Mouse (Mus musculus) 3T3-L1 (cell line): Measurements from ENCODE around the gene Mboat7.

ENCODE experiments used
- DNase-seq: peaks from one replicate; pipeline ENCODE4 v3.0.0-alpha.2; 2015; ENCODE audit warnings: low read depth, low spot score

The Mboat7 gene

DNA sequence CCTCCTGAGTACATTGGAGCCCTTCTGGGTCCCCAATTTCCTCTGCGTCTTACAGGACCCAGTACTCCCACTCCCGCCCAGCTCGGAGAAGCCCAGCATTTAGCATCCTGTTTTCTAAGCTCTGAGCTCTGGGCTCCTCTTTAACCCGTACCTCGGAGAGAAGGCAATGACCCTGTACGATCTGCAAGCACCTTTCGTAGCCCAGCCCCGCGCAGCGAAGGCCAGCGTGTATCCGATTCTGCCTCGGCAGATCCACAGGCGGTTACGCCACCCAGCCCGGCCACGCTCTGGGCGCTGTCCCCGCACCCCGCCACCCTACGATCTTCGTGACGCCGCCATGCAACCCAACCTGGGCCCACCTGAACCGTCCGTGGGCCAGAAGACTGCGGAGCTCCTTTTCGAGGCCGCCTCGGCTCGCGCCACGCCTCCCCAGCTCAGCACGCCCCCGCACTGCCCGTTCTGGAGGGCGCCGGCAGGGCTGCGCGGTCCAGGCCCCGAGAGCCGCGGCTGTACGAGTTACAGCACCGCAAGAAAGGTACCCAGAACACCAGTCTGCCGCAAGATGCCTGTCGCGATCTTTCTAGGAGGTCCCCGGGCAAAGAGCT, 839 bp downstream of the Mboat7 start, which contains the start of gene Tsen34:
Gene Tsen34, plus strand, starts transcription at position 482 of the 605 bp plus-strand sequence.
- DNase-seq: peak; percentile 32

DNA sequence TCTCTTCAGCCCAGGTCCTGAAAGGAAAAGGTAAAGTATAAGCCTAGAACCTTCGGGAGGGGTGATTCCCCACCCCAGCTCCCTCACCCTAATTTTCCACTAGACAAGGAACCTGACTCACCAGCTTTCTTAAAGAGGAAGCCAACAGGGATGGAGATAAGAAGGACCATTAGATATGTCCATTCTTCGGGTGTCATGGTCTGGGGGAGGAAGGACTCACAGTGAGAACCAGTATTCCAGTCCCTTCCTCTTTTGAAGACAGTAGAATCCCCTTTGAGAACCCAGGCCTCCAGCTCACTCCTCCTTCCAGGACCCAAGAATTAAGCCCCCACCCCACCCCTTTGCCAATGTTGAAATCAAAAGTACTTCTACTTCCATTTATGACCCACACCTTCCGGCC, 1.4 kb downstream of the Mboat7 start:
- DNase-seq: peak; percentile 6

DNA sequence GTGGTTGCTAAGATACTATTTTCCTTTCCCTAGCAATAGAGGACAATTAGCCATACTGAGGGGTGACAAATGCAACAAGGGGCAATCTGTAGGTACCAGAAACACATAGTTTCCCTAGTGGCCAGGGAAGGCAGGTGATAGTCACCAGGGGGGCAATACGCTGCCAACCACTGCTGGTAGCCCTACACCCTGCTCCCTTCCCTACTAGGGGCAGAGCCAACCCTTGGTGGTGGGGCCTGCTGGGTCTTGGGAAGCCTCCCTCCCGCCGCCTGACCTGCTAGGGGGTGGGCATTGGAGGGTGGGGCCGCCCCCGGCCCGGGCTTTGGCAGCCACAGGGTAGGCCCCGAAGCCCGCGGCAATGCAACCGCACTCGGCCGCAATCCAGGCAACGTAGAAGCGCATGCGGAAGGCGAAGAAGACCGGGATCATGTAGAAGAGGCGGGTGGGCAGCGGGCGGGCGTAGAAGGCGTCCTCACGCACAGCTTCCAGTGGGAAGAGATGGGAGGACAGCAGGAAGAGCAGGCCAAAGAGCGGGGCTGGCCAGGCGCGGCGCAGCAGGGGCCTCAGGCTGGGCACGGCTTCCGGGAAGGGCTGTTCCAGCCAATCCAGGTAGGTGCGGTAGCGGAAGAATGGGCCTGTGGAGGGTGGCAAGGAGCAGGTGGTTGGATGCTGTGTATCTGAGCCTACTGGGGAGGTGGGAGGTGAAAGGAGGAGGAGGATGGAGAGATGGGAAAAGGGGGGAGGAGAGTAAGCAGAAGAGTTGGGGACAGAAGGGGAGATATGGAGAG, 7.7 kb downstream of the Mboat7 start:
- DNase-seq: no peak

DNA sequence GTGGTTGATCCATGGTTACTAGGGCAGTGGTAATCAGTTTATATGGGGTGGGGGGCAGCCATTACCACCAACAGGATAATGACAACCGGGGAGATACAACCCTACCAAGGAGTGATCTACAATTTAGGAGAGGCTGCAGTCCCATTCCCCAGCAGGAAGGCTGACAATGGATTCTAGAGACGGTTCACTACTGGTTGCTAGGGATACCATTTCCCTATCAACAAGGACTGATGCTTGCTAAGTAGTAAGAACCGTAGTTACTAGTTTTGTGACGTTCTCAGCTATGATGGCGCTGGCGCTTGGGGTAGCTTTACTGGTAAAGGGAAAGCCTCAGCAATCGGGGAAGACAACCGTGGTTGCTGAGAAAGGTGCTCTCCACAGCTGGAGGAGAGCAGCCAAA, 8.6 kb downstream of the Mboat7 start:
- DNase-seq: no peak

DNA sequence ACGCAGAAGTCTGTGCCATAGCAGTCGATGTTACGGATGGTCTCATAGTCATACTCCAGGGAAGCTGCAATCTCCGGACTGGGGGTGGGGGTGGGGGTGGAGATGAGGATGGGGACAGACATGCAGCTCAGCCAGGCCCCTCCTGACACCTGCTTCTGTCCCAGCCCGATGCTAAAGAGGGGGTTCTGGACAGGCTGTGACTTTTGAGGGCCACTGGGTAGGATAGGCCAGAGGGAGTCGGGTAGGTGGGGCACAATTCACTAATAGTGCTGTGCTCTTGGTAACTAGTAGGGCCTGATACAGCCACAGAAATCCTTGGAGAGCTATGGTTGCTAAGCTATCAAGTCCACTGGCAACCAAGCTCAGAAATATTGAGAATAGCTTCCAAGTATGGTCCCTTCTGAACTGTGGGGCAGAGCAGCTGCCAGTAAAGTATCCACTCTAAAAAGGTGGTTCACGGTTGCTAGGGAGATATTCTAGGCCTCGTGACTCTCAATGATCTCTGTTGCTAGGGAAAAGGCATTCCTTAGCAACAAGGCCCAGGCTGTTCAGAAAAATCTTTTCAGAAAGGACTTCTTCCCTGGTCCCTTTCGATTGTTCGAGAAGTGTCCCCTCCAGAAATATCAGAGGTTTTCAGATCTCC, 9.3 kb downstream of the Mboat7 start:
- DNase-seq: no peak

DNA sequence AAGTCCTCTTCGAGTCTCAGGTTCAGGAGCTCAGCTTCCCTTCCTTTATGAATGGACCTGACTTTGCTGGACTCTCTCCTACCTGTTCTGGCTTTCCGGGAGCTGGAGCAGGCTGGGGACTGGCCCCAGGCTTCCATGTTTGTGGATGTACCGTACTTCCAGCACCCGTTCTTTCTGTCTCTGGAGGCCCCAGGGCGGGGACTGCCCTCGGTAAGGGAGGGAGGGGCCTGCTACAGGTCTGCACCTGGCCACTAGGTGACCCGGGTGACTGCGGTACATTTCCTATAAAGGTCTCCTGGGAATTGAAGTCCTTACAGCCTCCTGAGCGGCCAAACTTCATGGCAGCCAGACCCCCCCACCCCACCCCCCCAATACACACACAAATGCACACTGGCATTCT, 16.0 kb downstream of the Mboat7 start, which contains the start of gene Tmc4:
Gene Tmc4, minus strand, starts transcription at position 212 of the 400 bp plus-strand sequence.
- DNase-seq: no peak

DNA sequence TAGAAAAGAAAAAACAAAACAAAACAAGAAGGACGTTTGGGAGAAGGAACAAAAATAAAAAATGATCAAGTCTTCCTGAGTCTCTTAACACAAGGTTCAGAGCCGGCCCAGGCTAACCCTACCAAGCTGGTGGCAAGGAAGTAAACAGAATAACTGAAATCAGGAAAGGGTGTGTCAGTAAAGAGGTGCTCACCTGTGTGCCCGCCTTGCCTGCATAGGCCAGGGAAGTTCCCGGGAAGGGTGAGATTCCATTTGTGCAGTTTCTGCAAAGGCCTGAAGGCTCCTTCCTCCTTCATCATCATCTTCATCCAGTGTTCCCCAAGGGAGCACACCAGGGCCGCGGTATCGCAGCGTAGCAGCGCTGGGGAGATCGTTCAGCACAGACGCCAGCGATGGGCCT, 17.0 kb downstream of the Mboat7 start:
- DNase-seq: no peak

DNA sequence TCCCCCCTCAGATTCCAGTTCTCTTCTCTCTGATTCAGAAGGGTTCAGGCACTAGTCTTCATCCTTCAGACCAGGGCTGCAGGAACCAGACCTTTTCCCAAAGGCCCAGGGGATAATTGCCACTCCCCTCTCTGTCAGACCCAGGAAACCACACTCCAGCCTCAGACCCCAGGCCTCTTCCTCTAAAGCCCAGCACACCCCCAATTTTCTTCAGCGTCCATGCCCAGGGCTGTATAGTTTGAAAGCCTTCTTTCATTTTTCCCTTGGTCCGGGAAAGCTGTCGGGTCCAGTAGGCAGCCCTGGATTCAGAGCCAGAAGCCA, 18.1 kb downstream of the Mboat7 start:
- no peak for DNase-seq

DNA sequence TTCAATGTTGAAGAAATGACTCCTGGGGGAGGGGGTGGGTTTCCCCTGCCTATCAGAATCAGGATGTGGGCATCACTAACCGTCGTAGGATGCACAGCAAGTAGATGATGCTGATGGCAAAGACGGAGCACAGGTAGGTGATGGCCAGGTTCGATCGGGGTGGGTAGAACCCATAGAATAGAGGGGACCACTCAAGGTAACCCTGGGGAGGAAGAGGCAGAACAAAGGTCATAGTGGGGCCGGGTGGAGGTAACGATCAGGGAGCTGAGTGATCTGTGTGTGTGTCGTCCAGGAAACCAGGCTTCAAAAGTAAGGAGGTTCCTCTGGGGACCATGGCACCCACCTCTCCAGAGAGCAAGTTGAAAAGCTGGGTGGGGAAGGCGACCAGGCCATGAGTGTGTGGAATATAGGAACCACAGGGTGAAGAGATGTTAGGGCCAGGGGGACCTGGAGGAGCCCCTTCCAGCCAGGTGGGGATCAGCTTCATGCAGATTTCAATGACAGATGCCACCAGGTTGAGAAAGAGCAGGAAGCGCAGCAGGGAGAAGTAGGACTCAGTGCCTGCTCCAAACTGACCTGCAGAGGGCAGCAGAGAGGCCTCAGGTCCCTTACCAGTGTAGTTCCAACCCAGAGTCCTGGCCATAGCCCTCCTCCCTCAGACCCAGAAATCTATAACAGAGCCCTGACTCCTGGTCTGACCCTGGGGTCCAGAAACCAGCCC, 18.7 kb downstream of the Mboat7 start:
- DNase-seq: peak; percentile 83

DNA sequence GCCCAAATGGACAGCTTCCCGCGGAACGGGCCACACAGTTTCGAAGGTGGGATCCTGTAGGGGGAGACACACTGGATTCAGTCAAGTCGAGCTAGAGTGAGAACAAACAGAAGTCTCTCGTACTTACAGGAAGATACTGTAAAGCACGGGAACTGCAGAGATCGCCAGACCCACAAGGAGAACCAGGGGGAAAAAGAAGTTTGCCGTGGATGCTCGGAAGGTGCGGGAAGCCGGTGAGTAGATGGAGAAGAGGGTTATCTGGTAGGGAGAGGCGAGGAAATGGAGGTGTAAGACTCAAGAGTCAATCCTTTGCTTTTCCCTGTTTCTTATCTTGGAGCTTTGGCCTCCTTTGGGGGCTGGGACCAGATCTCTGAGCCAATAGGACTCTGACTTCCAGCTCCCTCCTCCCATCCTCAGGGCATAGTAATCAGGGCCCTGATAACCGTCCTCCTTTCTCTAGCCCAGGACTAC, 26.4 kb downstream of the Mboat7 start:
- DNase-seq: peak; percentile 55

DNA sequence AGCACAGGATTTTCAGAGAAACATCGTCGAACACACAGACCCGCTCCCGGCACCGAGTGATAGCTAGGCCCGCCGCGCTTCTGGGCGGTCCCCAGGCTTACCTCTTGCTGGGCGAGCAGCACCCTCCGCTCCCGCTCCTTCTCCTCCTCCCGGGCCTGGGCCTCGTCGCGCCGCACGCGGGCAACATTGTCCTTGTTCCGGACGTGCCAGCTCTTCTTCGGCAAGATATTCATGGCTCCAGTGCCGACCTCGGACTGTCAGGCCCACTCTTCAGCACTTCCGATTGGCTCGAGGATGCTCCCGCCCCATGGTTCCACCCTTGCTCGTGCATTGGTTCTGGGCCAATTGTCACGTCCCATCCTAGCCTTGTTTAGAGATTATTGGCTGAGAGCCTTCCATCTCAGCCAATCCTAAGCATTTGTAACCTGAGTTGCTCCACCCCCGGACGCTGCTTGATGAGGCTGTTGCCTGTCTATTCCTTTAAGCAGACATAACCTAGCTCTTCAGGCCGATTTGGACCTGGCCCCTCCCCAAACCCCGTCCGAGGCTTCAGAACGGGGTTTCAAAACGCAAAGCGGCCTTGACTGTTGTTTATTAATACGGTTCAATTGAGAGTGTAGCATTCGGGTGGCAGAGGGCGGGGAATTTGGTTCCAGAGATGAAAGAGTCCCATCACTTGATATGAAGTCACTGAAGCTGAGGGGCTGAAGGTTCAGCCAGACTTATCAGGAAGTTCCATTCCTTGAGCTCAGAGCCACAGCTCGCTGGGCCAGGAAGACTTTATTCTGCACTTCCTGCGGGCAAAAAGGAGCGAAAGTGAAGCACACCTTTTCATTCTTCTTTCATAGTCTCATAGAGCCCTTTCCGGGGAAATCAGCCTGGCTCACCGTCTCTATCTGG, 27.9 kb downstream of the Mboat7 start, which contains the start of gene Leng1:
Gene Leng1, minus strand, starts transcription at position 626 of the 900 bp plus-strand sequence.
- DNase-seq: peak; percentile 99

DNA sequence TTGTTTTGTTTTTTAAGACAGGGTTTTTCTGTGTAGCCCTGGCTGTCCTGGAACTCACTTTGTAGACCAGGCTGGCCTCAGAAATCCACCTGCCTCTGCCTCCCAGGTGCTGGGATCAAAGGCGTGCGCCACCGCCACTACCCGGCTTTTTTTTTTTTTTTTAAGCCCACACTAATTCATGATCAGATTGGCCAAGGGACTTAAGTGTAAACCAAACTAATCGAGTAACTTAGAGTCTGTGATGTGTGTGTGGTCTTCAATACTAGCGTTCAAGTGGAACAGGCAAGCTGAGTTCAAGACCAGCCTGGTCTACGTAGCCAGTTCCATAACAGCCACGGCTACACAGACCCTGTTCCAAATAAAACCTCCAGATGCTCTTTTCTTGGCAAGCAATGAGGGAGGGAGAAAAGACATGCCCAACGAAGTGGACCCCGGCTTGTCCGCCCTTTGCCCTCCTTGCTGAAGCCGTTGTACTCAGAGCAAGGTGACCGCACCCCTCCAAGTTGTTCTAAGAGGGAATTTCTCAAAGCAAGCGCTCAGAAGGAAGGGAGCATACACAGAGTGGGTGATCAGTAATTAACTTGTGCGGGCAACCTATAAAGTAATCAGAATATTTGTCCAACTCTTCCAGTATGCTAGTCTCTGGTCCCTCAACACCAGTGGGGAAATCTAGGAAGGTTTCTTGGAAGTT, 28.7 kb downstream of the Mboat7 start:
- DNase-seq: peak; percentile 38

DNA sequence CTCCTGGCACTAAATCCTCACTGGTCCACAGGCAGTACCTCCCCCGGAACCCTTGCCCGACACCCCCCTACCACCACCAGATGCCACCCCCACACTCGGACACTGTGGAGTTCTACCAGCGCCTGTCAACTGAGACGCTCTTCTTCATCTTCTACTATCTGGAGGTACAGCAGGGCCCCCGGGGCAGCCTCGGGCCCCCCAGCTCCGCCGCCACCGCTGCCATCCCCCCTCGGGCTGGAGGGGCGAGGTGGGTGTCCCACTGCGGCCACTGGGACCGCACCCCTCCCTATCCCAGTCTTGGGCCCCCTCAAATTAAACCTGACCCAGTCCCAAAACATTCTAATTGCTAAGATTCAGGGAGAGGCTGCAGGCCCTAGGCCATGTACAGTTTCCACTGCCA, 34.7 kb downstream of the Mboat7 start:
- DNase-seq: no peak

DNA sequence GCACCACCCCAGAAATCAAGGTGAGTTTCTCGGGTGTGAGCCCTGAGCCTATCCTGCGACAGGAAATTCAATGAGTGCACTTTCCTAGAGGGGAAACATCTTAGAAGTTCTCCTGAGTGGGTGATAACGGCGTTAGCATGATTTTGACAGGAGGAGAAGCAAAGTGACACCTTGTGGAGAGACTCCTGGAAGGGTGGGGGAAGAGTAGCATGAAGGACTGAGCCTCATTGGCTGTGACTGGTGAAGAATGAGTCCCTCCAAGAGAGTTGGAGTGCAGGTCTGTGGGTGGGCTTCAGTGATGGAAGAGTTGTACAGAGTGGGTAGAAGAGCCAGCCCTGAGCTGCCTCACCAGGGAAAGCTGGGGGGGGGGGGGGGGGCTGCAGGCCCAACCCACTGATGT, 36.4 kb downstream of the Mboat7 start:
- DNase-seq: no peak

DNA sequence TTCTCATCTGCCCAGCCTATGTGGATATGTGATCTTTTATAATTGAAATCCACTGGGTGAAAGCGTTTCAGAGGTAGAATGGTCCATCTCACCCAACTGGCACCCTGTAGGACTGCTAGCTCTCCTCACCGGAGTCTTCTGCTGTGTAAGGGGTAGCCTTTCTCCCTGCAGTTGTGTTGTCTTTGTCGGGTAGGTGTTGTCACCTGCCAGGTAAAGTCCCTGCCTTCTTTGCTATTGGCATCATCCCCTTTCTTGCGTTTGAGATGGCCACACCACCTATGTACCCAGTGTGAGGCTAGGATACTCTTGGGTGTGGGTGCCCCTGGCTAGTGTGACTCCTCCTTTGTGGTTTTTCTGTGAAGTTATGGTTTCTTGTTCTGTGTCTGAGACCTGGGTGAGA, 46.7 kb downstream of the Mboat7 start:
- DNase-seq: no peak

DNA sequence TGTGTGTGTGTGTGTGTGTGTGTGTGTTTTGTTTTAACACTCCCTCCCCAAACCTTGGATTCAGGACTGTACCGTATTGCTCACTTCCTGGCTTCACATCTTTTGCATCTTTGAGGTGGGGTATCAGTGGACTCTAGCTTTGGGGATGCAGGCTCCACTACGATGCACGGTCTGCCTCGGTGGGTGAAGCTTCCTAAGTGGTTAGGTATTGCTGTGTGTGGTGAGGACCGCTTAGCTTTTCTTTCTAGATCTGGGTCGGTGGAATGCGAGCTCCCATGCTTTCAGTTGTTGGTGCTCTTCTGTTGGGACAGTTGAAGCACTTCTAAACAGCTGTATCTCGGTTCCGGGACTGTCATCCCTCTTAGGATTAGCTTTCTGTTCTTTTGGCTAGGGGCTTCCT, 47.1 kb downstream of the Mboat7 start:
- peak; percentile 20 for DNase-seq

DNA sequence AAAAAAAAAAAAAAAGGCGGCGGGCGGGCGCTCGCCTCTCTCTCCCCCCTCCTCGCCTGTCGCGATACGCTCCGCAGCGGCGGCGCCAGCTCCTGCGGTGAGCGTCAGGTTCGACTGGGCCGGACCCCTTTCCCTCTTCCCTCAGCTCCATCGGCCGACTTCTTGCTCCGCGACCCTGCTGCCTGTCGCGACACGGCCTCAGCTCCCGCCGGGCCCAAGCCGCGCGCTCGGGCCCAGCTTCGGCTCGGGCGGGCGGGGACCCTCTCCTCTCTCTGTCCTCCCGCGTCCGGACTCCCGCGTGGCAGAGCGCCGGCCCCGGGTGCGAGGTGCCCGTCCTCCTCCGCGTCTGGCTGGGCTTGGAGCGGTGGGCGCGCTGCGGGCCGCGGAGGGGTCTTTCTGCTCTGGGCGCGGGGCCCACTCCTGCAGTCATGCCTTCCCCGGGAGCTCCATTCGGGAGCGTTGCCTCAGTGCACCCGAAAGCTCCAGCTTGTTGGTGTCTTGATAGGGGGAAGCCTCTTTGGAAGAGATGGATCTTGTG, 47.8 kb downstream of the Mboat7 start:
- no peak for DNase-seq

DNA sequence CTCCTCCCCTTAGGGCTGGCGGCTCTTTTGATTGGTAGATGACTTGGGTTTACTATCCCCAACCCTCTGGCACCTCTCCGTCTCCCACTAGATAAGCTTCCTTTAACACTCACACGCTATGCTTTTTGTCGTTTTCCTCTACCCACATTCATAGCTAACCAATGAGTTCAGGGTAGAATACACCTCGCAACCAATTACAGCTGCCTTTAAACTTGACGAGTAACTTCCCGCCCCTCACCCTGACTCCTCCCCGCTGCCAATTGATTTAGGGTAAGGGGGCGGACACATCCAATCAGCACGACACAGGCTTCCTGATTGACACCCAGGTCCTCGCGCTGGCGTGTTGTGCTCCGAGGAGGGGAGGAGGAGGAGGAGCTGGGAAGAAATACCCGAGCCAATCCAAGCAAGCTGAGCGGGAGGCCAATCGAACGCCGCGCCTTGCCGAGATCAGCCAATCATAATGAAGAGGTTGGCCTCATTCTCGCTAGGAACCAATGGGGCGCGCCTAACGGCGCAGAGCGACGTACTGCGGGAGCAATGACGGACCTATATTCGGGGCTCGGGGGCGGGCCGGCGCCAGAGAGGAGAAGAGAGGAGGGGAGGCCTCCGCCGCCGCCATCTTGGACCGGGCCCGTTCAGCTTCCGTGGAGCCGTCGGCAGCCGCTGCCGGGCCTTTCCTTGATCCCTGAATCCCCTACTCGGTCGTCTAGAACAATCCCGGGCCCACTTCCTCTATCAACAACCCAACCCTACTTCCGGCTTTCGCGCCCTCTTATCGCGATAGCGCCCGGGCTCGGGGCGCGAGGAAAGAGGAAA, 48.4 kb downstream of the Mboat7 start, which contains the start of gene Cnot3:
Gene Cnot3, plus strand, starts transcription at position 597 of the 816 bp plus-strand sequence.
- DNase-seq: peak; percentile 99

DNA sequence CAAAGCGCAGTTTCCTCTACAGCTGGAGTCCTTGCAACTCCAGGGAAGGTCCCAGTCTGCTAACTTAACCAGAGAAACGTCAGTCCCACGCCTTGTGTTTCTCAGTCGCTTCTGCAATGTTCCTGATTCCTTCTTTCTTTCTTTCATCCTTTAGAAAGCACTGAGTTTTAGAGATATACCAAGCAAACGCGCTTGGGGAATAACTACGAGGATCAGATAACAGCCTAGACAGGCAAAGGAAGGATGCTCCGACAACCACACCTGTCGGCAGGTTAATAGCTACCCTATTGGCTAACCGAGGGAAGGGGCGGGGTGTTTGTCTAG, 49.0 kb downstream of the Mboat7 start:
- DNase-seq: no peak
